Mouse (Mus musculus): ENCODE results near the gene Anapc2. TPM values are rescaled to one million over a fixed set of nuclear protein-coding genes. Genes with fewer than 3 reads are reported as not detected.

Gene Anapc2
- total and polyA plus RNA-seq, 3 experiments, result 9.8 to 67.0 TPM; not detected in 1

DNA sequence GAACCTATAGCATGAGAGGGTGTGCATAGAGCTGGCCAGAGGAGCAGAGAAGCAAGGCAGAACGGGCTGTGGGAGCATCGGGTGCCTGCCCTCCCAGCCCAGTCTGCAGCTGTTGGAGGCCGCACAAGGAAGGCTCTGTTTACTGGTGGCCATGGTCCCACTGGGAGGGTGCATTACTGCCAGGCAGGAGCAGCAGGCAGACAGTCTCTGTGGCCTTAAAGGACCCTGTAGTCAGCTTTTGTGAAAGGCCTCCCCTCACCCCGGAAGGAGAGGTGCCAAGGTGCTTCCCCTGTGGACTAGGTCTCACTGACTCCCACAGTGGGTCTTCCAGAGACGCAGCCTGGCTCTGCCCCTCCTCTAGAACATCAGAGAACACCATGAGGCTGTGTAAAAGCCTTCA, 45.4 kb upstream of the Anapc2 start:
- peaks cover 6 to 18% of the 10 kb centered on the region in 2 experiments; a peak in 3 of 4 replicates for H3K4me1 ChIP-seq (ENCODE audit: control insufficient read depth in 1 of 2, insufficient read depth in 2 of 2, low read length in 2 of 2)
- H3K9me3 ChIP-seq (replicated peaks; ENCODE audit: insufficient read depth, low read length), result no peaks in the 10 kb centered on the region
- no peak overlapping the region for H3K4me3 ChIP-seq (ENCODE audit: control insufficient read depth in 1 of 2, insufficient read depth in 1 of 2, low read depth in 2 of 2, low read length in 2 of 2)
- H3K27ac ChIP-seq (ENCODE audit: control insufficient read depth, low read depth, low read length), result no peak overlapping the region
- H3K27me3 ChIP-seq (ENCODE audit: control insufficient read depth in 1 of 2, insufficient read depth in 2 of 2, low read length in 2 of 2), result no peaks in the 10 kb centered on the region
- TF ChIP-seq POLR2AphosphoS2 (IDR thresholded peaks at IDR 0.05; ENCODE audit: low read length) (no peak), TCF12 (IDR thresholded peaks at IDR 0.05; ENCODE audit: low read depth, low read length) (no peak), USF1 (IDR thresholded peaks at IDR 0.05; ENCODE audit: low read depth, low read length) (no peak), TAL1 (IDR thresholded peaks at IDR 0.05; ENCODE audit: low read length) (no peak), EP300 (IDR thresholded peaks at IDR 0.05; ENCODE audit: low read depth in 1 of 2, low read length in 2 of 2) (no peak), MEF2A (IDR thresholded peaks at IDR 0.05; ENCODE audit: extremely low read depth, insufficient replicate concordance, low read depth, low read length, poor library complexity, severe bottlenecking) (no peak), RAD21 (IDR thresholded peaks at IDR 0.05; ENCODE audit: low read depth, low read length) (no peak), ZMIZ1 (IDR thresholded peaks at IDR 0.05; ENCODE audit: low read depth, low read length) (no peak), ETS1 (IDR thresholded peaks at IDR 0.05; ENCODE audit: low read depth, low read length) (no peak), NELFE (IDR thresholded peaks at IDR 0.05; ENCODE audit: low read depth, low read length) (no peak), GABPA (IDR thresholded peaks at IDR 0.05; ENCODE audit: low read depth, low read length) (no peak), MXI1 (IDR thresholded peaks at IDR 0.05; ENCODE audit: low read depth, low read length) (no peak), POLR2A (IDR thresholded peaks at IDR 0.05; ENCODE audit: control insufficient read depth in 1 of 2, insufficient read depth in 1 of 2, low read depth in 1 of 2, low read length in 2 of 2, poor library complexity in 1 of 2) (no peak), TBP (IDR thresholded peaks at IDR 0.05; ENCODE audit: low read depth, low read length) (no peak), ELF1 (IDR thresholded peaks at IDR 0.05; ENCODE audit: low read depth, low read length) (no peak), KAT2A (conservative IDR thresholded peaks at IDR 0.05; ENCODE audit: low read depth, low read length) (no peak), ZC3H11A (IDR thresholded peaks at IDR 0.05; ENCODE audit: low read depth, low read length) (no peak), RCOR1 (IDR thresholded peaks at IDR 0.05; ENCODE audit: low read depth, low read length) (no peak), MAFK (IDR thresholded peaks at IDR 0.05; ENCODE audit: borderline replicate concordance, low read depth, low read length) (no peak), GATA1 (IDR thresholded peaks at IDR 0.05; ENCODE audit: low read depth, low read length) (no peak)
- peaks cover 6 to 8% of the 10 kb centered on the region in 2 experiments for H3K36me3 ChIP-seq (ENCODE audit: control insufficient read depth in 1 of 2, insufficient read depth in 2 of 2, low read length in 2 of 2)
- no peak overlapping the region for H3K9ac ChIP-seq (ENCODE audit: control insufficient read depth, low read depth, low read length, poor library complexity, severe bottlenecking)
- H3K79me2 ChIP-seq (ENCODE audit: control insufficient read depth, insufficient read depth, low read length, poor library complexity), result peaks cover 17% of the 10 kb centered on the region
- no peak for DNase-seq (ENCODE audit: low read depth, low spot score)

DNA sequence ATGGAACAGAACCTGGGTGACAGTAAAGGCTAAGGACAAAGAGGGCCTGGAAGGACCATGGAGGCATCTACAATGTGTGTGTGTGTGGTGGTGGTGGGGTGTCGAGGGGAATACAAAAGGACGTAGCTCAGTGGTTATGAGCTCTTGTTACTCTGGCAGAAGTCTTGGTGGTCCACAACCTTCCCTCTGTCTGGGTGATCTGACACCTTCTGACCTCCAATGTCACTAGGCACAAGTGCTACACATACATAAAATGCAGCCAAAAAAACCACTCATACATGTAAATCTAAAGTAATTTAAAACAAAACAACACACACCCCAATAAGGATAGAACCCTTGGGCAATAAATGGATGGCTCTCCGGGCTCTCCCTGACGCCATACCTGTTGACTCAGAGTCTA, 44.9 kb upstream of the Anapc2 start:
- Histone ChIP-seq H3K9ac (ENCODE audit: control insufficient read depth, low read depth, low read length, poor library complexity, severe bottlenecking) (no peak overlapping the region), H3K4me3 (ENCODE audit: control insufficient read depth in 1 of 2, insufficient read depth in 1 of 2, low read depth in 2 of 2, low read length in 2 of 2) (no peak overlapping the region), H3K9me3 (replicated peaks; ENCODE audit: insufficient read depth, low read length) (no peaks in the 10 kb centered on the region), H3K27me3 (ENCODE audit: control insufficient read depth in 1 of 2, insufficient read depth in 2 of 2, low read length in 2 of 2) (no peaks in the 10 kb centered on the region), H3K79me2 (ENCODE audit: control insufficient read depth, insufficient read depth, low read length, poor library complexity) (peaks cover 17% of the 10 kb centered on the region), H3K27ac (ENCODE audit: control insufficient read depth, low read depth, low read length) (no peak overlapping the region), H3K4me1 (ENCODE audit: control insufficient read depth in 1 of 2, insufficient read depth in 2 of 2, low read length in 2 of 2) (peaks cover 6 to 18% of the 10 kb centered on the region in 2 experiments; a peak in 3 of 4 replicates), H3K36me3 (ENCODE audit: control insufficient read depth in 1 of 2, insufficient read depth in 2 of 2, low read length in 2 of 2) (peaks cover 6 to 8% of the 10 kb centered on the region in 2 experiments)
- no peak for DNase-seq (ENCODE audit: low read depth, low spot score)
- TF ChIP-seq SIN3A (IDR thresholded peaks at IDR 0.05; ENCODE audit: low read length) (no peak), MYC (IDR thresholded peaks at IDR 0.05; ENCODE audit: low read depth, low read length) (no peak), UBTF (IDR thresholded peaks at IDR 0.05; ENCODE audit: borderline replicate concordance, insufficient read depth, low read depth, low read length) (no peak), E2F4 (IDR thresholded peaks at IDR 0.05; ENCODE audit: borderline replicate concordance, low read depth, low read length) (no peak), TBP (IDR thresholded peaks at IDR 0.05; ENCODE audit: low read depth, low read length) (no peak), KAT2A (conservative IDR thresholded peaks at IDR 0.05; ENCODE audit: low read depth, low read length) (no peak), MXI1 (IDR thresholded peaks at IDR 0.05; ENCODE audit: low read depth, low read length) (no peak), ZNF384 (IDR thresholded peaks at IDR 0.05; ENCODE audit: low read depth, low read length) (no peak), TAL1 (IDR thresholded peaks at IDR 0.05; ENCODE audit: low read length) (no peak), USF2 (IDR thresholded peaks at IDR 0.05; ENCODE audit: borderline replicate concordance in 1 of 2, insufficient read depth in 1 of 2, low read depth in 1 of 2, low read length in 2 of 2) (no peak), RAD21 (IDR thresholded peaks at IDR 0.05; ENCODE audit: low read depth, low read length) (no peak), POLR2AphosphoS5 (IDR thresholded peaks at IDR 0.05; ENCODE audit: borderline replicate concordance, low read depth, low read length) (no peak), CHD2 (IDR thresholded peaks at IDR 0.05; ENCODE audit: low read length) (no peak), TCF12 (IDR thresholded peaks at IDR 0.05; ENCODE audit: low read depth, low read length) (no peak), USF1 (IDR thresholded peaks at IDR 0.05; ENCODE audit: low read depth, low read length) (no peak)
